In the genomic region with DNA sequence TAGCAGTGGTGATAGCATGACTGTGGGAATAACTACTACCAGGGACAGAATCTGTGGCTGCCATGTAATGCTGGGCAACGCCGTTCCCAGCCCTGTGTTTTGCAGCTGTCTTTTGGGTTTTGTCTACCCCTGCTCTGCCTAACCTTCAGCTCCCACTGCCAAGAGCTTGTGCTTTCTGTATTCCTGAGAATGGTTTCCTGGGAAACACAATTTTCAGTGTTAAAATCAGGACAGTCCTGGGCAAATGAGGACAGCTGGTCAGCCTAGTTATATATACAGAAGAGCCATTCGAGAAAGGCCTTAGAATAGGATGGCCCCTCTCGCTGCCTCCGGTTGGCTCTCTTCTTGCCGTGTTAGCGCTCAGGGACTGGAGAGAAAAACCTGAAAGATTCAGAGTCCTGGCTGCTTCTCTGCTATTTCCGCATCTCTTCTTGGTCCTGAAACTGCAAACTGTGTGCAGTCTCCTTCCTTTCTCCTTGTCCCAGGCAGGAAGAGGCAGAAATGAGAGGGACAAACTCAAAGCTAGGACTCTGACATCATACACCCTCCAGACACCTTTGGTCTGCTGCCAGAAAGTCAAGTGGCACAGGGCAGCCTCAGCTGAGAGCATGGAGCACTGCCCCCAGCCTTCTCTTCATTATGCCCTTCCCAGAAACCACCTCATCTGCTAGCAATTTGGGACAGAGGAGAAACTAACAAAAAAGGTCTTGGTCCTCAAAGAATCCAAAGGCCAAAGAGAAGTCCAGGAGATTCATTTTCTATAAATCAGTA, we compare ENCODE assay signal across 9 mouse cellular contexts.
DNase-seq lines count a peak whose midpoint lies in the region; ATAC-seq and TF ChIP-seq lines count a peak whose summit lies in the region.
"Had no signal": no experiment of that assay in that cellular context is flagged by ENCODE, and none has a peak within 500 bp of the region (broad histone marks: within the 10 kb centered on the region; RNA-seq: fewer than 3 reads in every experiment).

No protein-coding gene starts in this region.

- TF ChIP-seq CTCF in hindbrain, postnatal 0 days (IDR thresholded peaks at IDR 0.05; ENCODE audit: low read depth): no peak
- no peak for TF ChIP-seq CTCF in liver, postnatal 0 days (IDR thresholded peaks at IDR 0.05; ENCODE audit: low read depth)

- H3K9ac ChIP-seq in forebrain, embryonic 14.5 days (ENCODE audit: low read length): no peak overlapping the region
- H3K9ac ChIP-seq in forebrain, embryonic 12.5 days: no peak overlapping the region
- H3K9ac ChIP-seq in hindbrain, postnatal 0 days (replicated peaks; ENCODE audit: low read length): no peak overlapping the region
- H3K9ac ChIP-seq in liver, postnatal 0 days (replicated peaks): no peak overlapping the region

- peak; percentile 24 for DNase-seq in forebrain, embryonic 14.5 days (ENCODE audit: low spot score)
- peak; percentile 65 to 75 for DNase-seq in right cerebral cortex, postnatal 10 days (ENCODE audit: low spot score in 2 of 2)
- no peak for DNase-seq in right cerebral cortex, postnatal 4 days
- peak; percentile 56 for DNase-seq in hindbrain, postnatal 0 days (ENCODE audit: low spot score)
- peak; percentile 31 for DNase-seq in right cerebral cortex, postnatal 25 days
- no peak for DNase-seq in liver, postnatal 0 days
- no peak for DNase-seq in spleen, postnatal 4 days (ENCODE audit: low spot score in 2 of 2)

- peaks cover 1% of the 10 kb centered on the region; the same call in 1 of the 2 replicates for H3K4me1 ChIP-seq in forebrain, embryonic 14.5 days (ENCODE audit: control insufficient read depth, insufficient read depth, low read length)
- peaks cover 12% of the 10 kb centered on the region; the same call in 1 of the 2 replicates for H3K4me1 ChIP-seq in forebrain, embryonic 12.5 days
- H3K4me1 ChIP-seq in hindbrain, postnatal 0 days (ENCODE audit: insufficient read depth, low read length): 0 out of 2 replicates have a peak, but pooled peaks cover 2% of the 10 kb centered on the region
- H3K4me1 ChIP-seq in liver, postnatal 0 days (ENCODE audit: insufficient read depth): 0 out of 2 replicates have a peak, but pooled peaks cover 4% of the 10 kb centered on the region

- no peak for ATAC-seq in forebrain, embryonic 14.5 days
- ATAC-seq in forebrain, embryonic 12.5 days (ENCODE audit: low FRiP score): no peak
- peak; percentile 74 for ATAC-seq in hindbrain, postnatal 0 days
- ATAC-seq in liver, postnatal 0 days: no peak

- no peak for TF ChIP-seq EP300 in liver, postnatal 0 days (IDR thresholded peaks at IDR 0.05; ENCODE audit: low read depth)

- 84% methylated on average over 8 of the region's 8 CpGs for WGBS in forebrain, embryonic 14.5 days
- 85% methylated on average over 8 of the region's 8 CpGs for WGBS in forebrain, embryonic 12.5 days
- WGBS in hindbrain, postnatal 0 days: 40% methylated on average over 8 of the region's 8 CpGs
- 82% methylated on average over 8 of the region's 8 CpGs for WGBS in liver, postnatal 0 days (ENCODE audit: insufficient replicate concordance)

- no peaks in the 10 kb centered on the region for H3K9me3 ChIP-seq in forebrain, embryonic 14.5 days (replicated peaks; ENCODE audit: control insufficient read depth, low read length)
- no peaks in the 10 kb centered on the region for H3K9me3 ChIP-seq in forebrain, embryonic 12.5 days
- H3K9me3 ChIP-seq in hindbrain, postnatal 0 days (ENCODE audit: low read length): no peaks in the 10 kb centered on the region
- no peaks in the 10 kb centered on the region for H3K9me3 ChIP-seq in liver, postnatal 0 days (ENCODE audit: low read length)

- H3K4me2 ChIP-seq in forebrain, embryonic 14.5 days (ENCODE audit: low read length): no peak overlapping the region
- no peak overlapping the region for H3K4me2 ChIP-seq in forebrain, embryonic 12.5 days
- peak overlapping the region; percentile 22 for H3K4me2 ChIP-seq in hindbrain, postnatal 0 days (ENCODE audit: low read depth, low read length)
- H3K4me2 ChIP-seq in liver, postnatal 0 days (ENCODE audit: low read depth, low read length): no peak overlapping the region

- no peaks in the 10 kb centered on the region for H3K27me3 ChIP-seq in forebrain, embryonic 14.5 days (replicated peaks; ENCODE audit: control insufficient read depth, insufficient read depth, low read length)
- no peaks in the 10 kb centered on the region for H3K27me3 ChIP-seq in forebrain, embryonic 12.5 days
- no peaks in the 10 kb centered on the region for H3K27me3 ChIP-seq in hindbrain, postnatal 0 days (ENCODE audit: insufficient read depth, low read length)
- H3K27me3 ChIP-seq in liver, postnatal 0 days (ENCODE audit: insufficient read depth, low read length): no peaks in the 10 kb centered on the region

- no peak overlapping the region for H3K4me3 ChIP-seq in forebrain, embryonic 14.5 days (ENCODE audit: low read depth, low read length)
- no peak overlapping the region for H3K4me3 ChIP-seq in forebrain, embryonic 12.5 days (replicated peaks)
- H3K4me3 ChIP-seq in hindbrain, postnatal 0 days (ENCODE audit: low read length): no peak overlapping the region
- H3K4me3 ChIP-seq in liver, postnatal 0 days (ENCODE audit: low read depth, low read length): no peak overlapping the region

- no peaks in the 10 kb centered on the region for H3K36me3 ChIP-seq in forebrain, embryonic 14.5 days (ENCODE audit: control insufficient read depth, insufficient read depth, low read length)
- H3K36me3 ChIP-seq in forebrain, embryonic 12.5 days (replicated peaks): no peaks in the 10 kb centered on the region
- no peaks in the 10 kb centered on the region for H3K36me3 ChIP-seq in hindbrain, postnatal 0 days (ENCODE audit: insufficient read depth, low read length)
- H3K36me3 ChIP-seq in liver, postnatal 0 days (replicated peaks; ENCODE audit: insufficient read depth, low read length): no peaks in the 10 kb centered on the region

- H3K27ac ChIP-seq in forebrain, embryonic 14.5 days (ENCODE audit: low read depth, low read length): peak overlapping the region; percentile 58; the same call in 1 of the 2 replicates
- no peak overlapping the region for H3K27ac ChIP-seq in forebrain, embryonic 12.5 days
- H3K27ac ChIP-seq in hindbrain, postnatal 0 days: peak overlapping the region; percentile 64
- no peak overlapping the region for H3K27ac ChIP-seq in liver, postnatal 0 days (ENCODE audit: low read depth)
- H3K27ac ChIP-seq: macrophage had no signal

Comparison
In these comparisons a context has a peak if more than half of its experiments do, and no peak if none do; other contexts are left out.
1. DNase-seq: peak in forebrain, embryonic 14.5 days (single experiment), right cerebral cortex, postnatal 10 days (2 of 2), hindbrain, postnatal 0 days (single experiment) and right cerebral cortex, postnatal 25 days (single experiment); none in right cerebral cortex, postnatal 4 days (single experiment), liver, postnatal 0 days (single experiment) and spleen, postnatal 4 days (0 of 2).
2. H3K27ac ChIP-seq: peak in forebrain, embryonic 14.5 days (single experiment) and hindbrain, postnatal 0 days (single experiment); none in forebrain, embryonic 12.5 days (single experiment) and liver, postnatal 0 days (single experiment).